Mouse (Mus musculus) cerebellum, adult 11 months (tissue): ENCODE measurements around the gene Olfr681.
"Not testable (repeated sequence)": the region's sequence is repeated elsewhere in the genome, so short reads cannot be mapped to it uniquely, and the experiment has no call there.

Source experiments
- DNase-seq: peaks from one replicate; pipeline ENCODE4 v3.0.0; 2022

Gene Olfr681

DNA sequence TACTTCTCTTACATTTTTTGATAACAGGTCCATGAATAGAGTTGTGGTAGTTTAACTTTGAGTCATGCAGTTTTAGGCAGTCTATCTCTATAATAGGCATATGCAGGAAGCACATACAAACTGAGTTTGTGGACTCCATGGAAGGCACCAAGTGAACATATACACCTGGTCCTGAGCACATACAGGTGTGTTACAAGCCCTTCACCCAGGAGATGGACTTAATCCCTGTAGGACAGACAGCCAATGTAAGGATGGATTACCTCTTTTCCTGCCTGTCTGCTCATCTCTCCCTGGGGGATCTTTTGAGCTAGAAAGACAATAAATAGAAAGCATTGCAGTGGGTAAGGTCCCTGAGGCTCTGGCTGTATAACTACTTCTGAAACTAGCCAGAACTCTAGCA, at the start of gene Olfr681:
Olfr681 (plus strand) TSS at position 301 of the 400 bp plus-strand sequence.
- no peak for DNase-seq

DNA sequence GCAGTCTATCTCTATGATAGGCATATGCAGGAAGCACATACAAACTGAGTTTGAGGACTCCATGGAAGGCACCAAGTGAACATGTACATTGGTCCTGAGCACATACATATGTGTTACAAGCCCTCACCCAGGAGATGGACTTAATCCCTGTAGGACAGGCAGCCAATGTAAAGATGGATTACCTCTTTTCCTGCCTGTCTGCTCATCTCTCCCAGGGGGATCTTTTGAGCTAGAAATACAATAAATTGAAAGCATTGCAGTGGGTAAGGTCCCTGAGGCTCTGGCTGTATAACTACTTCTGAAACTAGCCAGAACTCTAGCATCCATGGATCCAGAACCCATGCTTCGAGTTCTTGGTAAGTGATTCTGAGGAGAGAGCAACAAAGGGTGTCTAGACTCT, 35.7 kb upstream of the Olfr681 start, which contains the start of gene Olfr679:
Olfr679 (plus strand) TSS at position 301 of the 400 bp plus-strand sequence.
- DNase-seq = no peak

DNA sequence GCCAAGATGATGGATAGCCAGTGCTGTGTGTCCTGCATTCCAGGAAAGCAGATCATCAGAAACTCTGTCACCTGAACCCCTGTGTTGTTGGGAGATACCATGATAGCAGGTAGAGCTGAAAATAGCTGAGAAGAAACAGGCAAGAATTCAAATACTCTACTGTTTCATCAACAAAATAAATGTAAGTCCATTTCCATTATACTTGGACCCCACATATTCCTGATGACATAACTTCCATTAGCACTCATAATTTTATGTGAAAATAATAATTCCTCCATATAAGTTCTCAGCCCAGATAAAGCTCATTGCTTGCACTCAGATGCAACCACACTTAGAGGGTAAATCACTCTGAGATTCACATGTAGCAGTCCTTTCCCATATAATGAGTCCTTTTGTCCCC, 23.9 kb upstream of the Olfr681 start, which contains the start of gene Olfr680-ps1:
Olfr680-ps1 (minus strand) TSS at position 101 of the 400 bp plus-strand sequence.
- not testable (repeated sequence) for DNase-seq

DNA sequence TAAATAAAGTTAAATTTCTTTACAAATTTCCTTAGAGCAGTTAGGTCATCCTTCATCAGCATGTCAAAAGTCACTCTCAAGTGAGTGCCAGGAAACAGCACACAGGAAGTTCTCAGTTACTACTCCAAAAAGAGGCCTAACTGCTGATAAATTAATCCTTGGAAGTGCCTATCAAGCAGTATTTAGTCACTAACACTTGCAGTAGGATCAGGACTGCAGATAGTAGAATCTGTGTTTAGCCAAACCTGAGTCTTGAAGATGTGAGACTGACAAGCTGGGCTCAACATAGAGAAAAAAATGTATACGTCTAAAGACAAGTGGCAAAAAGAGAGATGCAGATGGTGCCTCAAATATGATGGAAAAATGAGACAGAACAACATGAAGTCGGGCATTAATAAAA, 24.6 kb downstream of the Olfr681 start:
- no peak for DNase-seq

DNA sequence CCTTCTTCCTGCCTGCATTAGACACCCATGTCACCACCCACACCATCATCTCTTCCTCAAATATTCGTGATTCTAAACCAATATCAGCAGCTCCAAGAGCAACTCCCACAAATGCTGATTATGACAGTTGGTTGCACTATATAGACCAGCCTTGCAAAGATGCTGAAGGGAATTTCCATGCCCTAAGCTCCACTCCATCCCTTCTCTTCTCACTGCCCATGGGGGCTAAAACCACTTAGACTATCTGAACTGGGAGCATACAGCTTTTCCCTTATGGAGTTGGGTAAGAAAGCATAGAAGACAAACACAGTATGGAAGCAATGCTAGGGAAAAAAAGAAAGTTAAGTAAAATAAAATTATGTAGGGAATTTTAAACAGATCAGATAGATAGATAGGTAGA, 30.3 kb downstream of the Olfr681 start, which contains the start of gene Olfr683:
Olfr683 (minus strand) TSS at position 101 of the 400 bp plus-strand sequence.
- no peak for DNase-seq

DNA sequence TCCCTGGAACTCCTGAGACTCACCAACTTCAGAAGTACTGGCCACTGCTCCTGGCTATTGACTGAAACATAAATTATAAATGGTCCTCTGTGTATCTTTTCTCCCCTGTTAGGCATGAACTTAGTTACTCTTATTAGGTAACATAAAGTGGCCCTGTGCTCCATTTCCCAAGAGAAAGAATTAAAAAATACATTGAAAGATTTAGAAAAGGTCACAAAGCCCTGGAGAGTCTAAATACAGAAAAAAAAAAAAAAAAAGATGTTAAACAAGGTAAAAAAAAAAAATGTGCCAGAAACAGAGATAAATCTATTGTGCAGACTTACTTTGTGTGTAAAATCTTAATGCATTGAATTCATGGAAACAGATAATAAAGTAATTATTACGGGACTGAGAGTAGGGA, 46.9 kb downstream of the Olfr681 start, which contains the start of gene Olfr684:
Olfr684 (minus strand) TSS at position 101 of the 400 bp plus-strand sequence.
- DNase-seq = no peak

DNA sequence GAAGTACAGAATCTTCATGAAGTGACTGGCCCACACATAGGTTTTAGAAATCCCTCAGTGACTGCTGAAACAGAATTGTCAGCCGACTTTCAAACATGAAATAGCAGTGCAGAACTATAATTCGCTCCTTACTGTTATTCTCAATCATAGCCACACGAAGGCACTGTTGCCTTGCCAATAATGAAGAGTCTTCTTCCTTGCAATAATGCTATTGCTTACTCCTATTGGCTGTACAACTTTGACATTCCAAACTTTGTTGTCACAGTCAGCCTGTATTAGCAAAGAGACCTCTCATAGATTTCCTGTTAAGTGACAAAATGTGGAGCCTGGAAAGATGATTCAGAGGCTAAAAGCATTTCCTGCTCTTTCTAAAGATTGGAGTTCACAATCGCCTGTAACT, 54.1 kb downstream of the Olfr681 start:
- no peak for DNase-seq
